Mouse (Mus musculus) lung, embryonic 14.5 days (tissue): ENCODE measurements around the gene Svs1. TPM values are rescaled to one million over a fixed set of nuclear protein-coding genes. Genes with fewer than 3 reads are reported as not detected.

Experiments used
- ATAC-seq: fragments of 200-750 bp; cut with Nextera tagmentation; 2 replicates; pipeline ENCODE4 v1.8.0; 2017; ENCODE audit warnings: mild to moderate bottlenecking, moderate TSS enrichment, moderate library complexity; ENCODE audit not compliant: insufficient read depth
- DNase-seq: peaks from one replicate; pipeline ENCODE4 v3.0.0-alpha.2; 2015
- H3K27ac ChIP-seq: fragments of 300-500 bp; sonication (generic); 2 replicates; pipeline ENCODE4 v1.5.1; 2014; ENCODE audit warnings: low read depth, mild to moderate bottlenecking, moderate library complexity
- H3K27me3 ChIP-seq: fragments of 300-500 bp; sonication (generic); 2 replicates; pipeline ENCODE4 v1.6.1; 2014; ENCODE audit warnings: low read length, control low read depth; ENCODE audit not compliant: insufficient read depth
- H3K36me3 ChIP-seq: fragments of 300-500 bp; sonication (generic); 2 replicates; pipeline ENCODE4 v1.6.1; 2014; ENCODE audit warnings: control low read depth; ENCODE audit not compliant: insufficient read depth
- H3K4me1 ChIP-seq: fragments of 300-500 bp; sonication (generic); 2 replicates; pipeline ENCODE4 v1.6.1; 2014; ENCODE audit warnings: antibody characterized with exemption, control low read depth; ENCODE audit not compliant: insufficient read depth
- H3K4me2 ChIP-seq: fragments of 300-500 bp; sonication (generic); 2 replicates; pipeline ENCODE4 v1.6.1; 2014; ENCODE audit warnings: mild to moderate bottlenecking
- H3K4me3 ChIP-seq: fragments of 300-500 bp; sonication (generic); 2 replicates; pipeline ENCODE4 v1.5.1; 2014; ENCODE audit warnings: low read depth, low read length
- H3K9ac ChIP-seq: fragments of 300-500 bp; sonication (generic); 2 replicates; pipeline ENCODE4 v1.6.1; 2014
- H3K9me3 ChIP-seq: fragments of 300-500 bp; sonication (generic); 2 replicates; pipeline ENCODE4 v1.6.1; 2016; ENCODE audit warnings: low read depth, low read length, control low read depth
- CTCF ChIP-seq: IDR thresholded peaks from 2 replicates; pipeline ENCODE4 v1.5.1; 2016; ENCODE audit warnings: antibody characterized with exemption, low read depth
- WGBS: fragments of 180-500 bp; shearing (Covaris S2); extraction: QIAGEN DNeasy Blood & Tissue Kit; methylation state at CpG from one replicate; pipeline ENCODE4 v1.1.7; 2014; 5-methylcytosine and 5-hydroxymethylcytosine counted together
- polyA plus RNA-seq: library from polyadenylated mRNA; unstranded; fragments of >200 nt; fragmentation: Nextera tagmentation; extraction: Ambion mirVana; gene quantifications from 2 replicates; pipeline ENCODE4 v1.2.1, GENCODE M21; 2014

Gene Svs1
- polyA plus RNA-seq, 1 experiment from 2014 or later: not detected

- H3K4me1 ChIP-seq: no peaks in the 10 kb centered on the region
- no peaks in the 10 kb centered on the region for H3K9me3 ChIP-seq
- no peak overlapping the region for H3K9ac ChIP-seq
- no peak overlapping the region for H3K4me3 ChIP-seq
- 74% methylated on average over 2 of the region's 2 CpGs for WGBS
- H3K4me2 ChIP-seq: no peak overlapping the region
- no peak overlapping the region for H3K27ac ChIP-seq
- no peak for TF ChIP-seq CTCF
- H3K36me3 ChIP-seq: no peaks in the 10 kb centered on the region
- ATAC-seq (no peak), DNase-seq (no peak)
- H3K27me3 ChIP-seq: no peaks in the 10 kb centered on the region
Measured at GRCm38 (mm10) chr6:49022384-49022783, 35.7 kb downstream of the Svs1 start.

GRCm38 (mm10) chr6:49023315-49023714 lies 36.7 kb downstream of the Svs1 start:
- Histone ChIP-seq H3K4me3 (no peak overlapping the region), H3K36me3 (no peaks in the 10 kb centered on the region), H3K4me2 (no peak overlapping the region), H3K27ac (no peak overlapping the region), H3K9me3 (no peaks in the 10 kb centered on the region), H3K27me3 (no peaks in the 10 kb centered on the region), H3K9ac (no peak overlapping the region), H3K4me1 (no peaks in the 10 kb centered on the region)
- TF ChIP-seq CTCF: no peak
- no peak for DNase-seq
- WGBS: 76% methylated on average over 10 of the region's 10 CpGs
- no peak for ATAC-seq

GRCm38 (mm10) chr6:49025290-49025689 lies 38.6 kb downstream of the Svs1 start:
- H3K9ac ChIP-seq: no peak overlapping the region
- ATAC-seq (no peak), DNase-seq (no peak)
- H3K27me3 ChIP-seq: no peaks in the 10 kb centered on the region
- no peak overlapping the region for H3K4me3 ChIP-seq
- no peaks in the 10 kb centered on the region for H3K36me3 ChIP-seq
- H3K27ac ChIP-seq: no peak overlapping the region
- no peaks in the 10 kb centered on the region for H3K4me1 ChIP-seq
- WGBS: 79% methylated on average over 7 of the region's 7 CpGs
- H3K9me3 ChIP-seq: no peaks in the 10 kb centered on the region
- TF ChIP-seq CTCF: no peak
- H3K4me2 ChIP-seq: no peak overlapping the region

- no peak overlapping the region for H3K4me2 ChIP-seq
- H3K4me3 ChIP-seq: no peak overlapping the region
- no peak overlapping the region for H3K27ac ChIP-seq
- no peak for TF ChIP-seq CTCF
- no peaks in the 10 kb centered on the region for H3K9me3 ChIP-seq
- WGBS: 83% methylated on average over 5 of the region's 5 CpGs
- no peaks in the 10 kb centered on the region for H3K27me3 ChIP-seq
- H3K36me3 ChIP-seq: no peaks in the 10 kb centered on the region
- H3K4me1 ChIP-seq: no peaks in the 10 kb centered on the region
- ATAC-seq: no peak
- DNase-seq: no peak
- H3K9ac ChIP-seq: no peak overlapping the region
Measured at GRCm38 (mm10) chr6:49026496-49026895, 39.8 kb downstream of the Svs1 start.

- no peak for ATAC-seq
Measured at GRCm38 (mm10) chr6:49028019-49028418, 41.4 kb downstream of the Svs1 start.

GRCm38 (mm10) chr6:49028708-49029107 lies 42.0 kb downstream of the Svs1 start:
- Histone ChIP-seq H3K9me3 (no peaks in the 10 kb centered on the region), H3K36me3 (no peaks in the 10 kb centered on the region), H3K4me1 (no peaks in the 10 kb centered on the region), H3K4me3 (no peak overlapping the region), H3K4me2 (no peak overlapping the region), H3K27ac (no peak overlapping the region), H3K9ac (no peak overlapping the region), H3K27me3 (no peaks in the 10 kb centered on the region)
- 81% methylated on average over 3 of the region's 3 CpGs for WGBS
- TF ChIP-seq CTCF: no peak
- ATAC-seq: no peak
- no peak for DNase-seq

More at GRCm38 (mm10) chr6:49028019-49028418, 41.4 kb downstream of the Svs1 start:
- no peaks in the 10 kb centered on the region for H3K4me1 ChIP-seq
- TF ChIP-seq CTCF: no peak
- H3K27ac ChIP-seq: no peak overlapping the region
- H3K27me3 ChIP-seq: no peaks in the 10 kb centered on the region
- 81% methylated on average over 6 of the region's 6 CpGs for WGBS
- DNase-seq: no peak
- H3K9ac ChIP-seq: no peak overlapping the region
- H3K9me3 ChIP-seq: no peaks in the 10 kb centered on the region
- no peak overlapping the region for H3K4me2 ChIP-seq
- H3K36me3 ChIP-seq: no peaks in the 10 kb centered on the region
- no peak overlapping the region for H3K4me3 ChIP-seq

- WGBS: 55% methylated on average over 4 of the region's 4 CpGs
- H3K4me2 ChIP-seq: no peak overlapping the region
- DNase-seq: no peak
- TF ChIP-seq CTCF: no peak
- H3K27ac ChIP-seq: no peak overlapping the region
- no peak overlapping the region for H3K4me3 ChIP-seq
- H3K9ac ChIP-seq: no peak overlapping the region
- no peak for ATAC-seq
- H3K9me3 ChIP-seq: no peaks in the 10 kb centered on the region
- no peaks in the 10 kb centered on the region for H3K4me1 ChIP-seq
- H3K36me3 ChIP-seq: no peaks in the 10 kb centered on the region
- H3K27me3 ChIP-seq: no peaks in the 10 kb centered on the region
Measured at GRCm38 (mm10) chr6:49031230-49031629, 44.6 kb downstream of the Svs1 start.

GRCm38 (mm10) chr6:49032783-49033182 lies 46.1 kb downstream of the Svs1 start:
- Histone ChIP-seq H3K9me3 (no peaks in the 10 kb centered on the region), H3K9ac (no peak overlapping the region), H3K4me3 (no peak overlapping the region), H3K4me2 (no peak overlapping the region), H3K36me3 (no peaks in the 10 kb centered on the region), H3K27ac (no peak overlapping the region), H3K4me1 (no peaks in the 10 kb centered on the region), H3K27me3 (0 out of 2 replicates have a peak, but pooled peaks cover 6% of the 10 kb centered on the region)
- TF ChIP-seq CTCF: no peak
- 84% methylated on average over 4 of the region's 4 CpGs for WGBS
- ATAC-seq: no peak
- no peak for DNase-seq
